Mouse (Mus musculus) liver, embryonic 12.5 days (tissue): ENCODE data around the gene Ccsap. TPM values are rescaled to one million over a fixed set of nuclear protein-coding genes. Genes with fewer than 3 reads are reported as not detected.

Source experiments
- ATAC-seq: fragments of 200-750 bp; cut with Nextera tagmentation; 2 replicates; pipeline ENCODE4 v1.8.0; 2017; ENCODE audit warnings: moderate number of reproducible peaks, mild to moderate bottlenecking, moderate library complexity
- H3K27ac ChIP-seq: fragments of 300-500 bp; sonication (generic); 2 replicates; pipeline ENCODE4 v1.5.1; 2016; ENCODE audit warnings: mild to moderate bottlenecking
- H3K27me3 ChIP-seq: fragments of 300-500 bp; sonication (generic); replicated peaks from 2 replicates; pipeline ENCODE4 v1.6.1; 2016; ENCODE audit warnings: mild to moderate bottlenecking, moderate library complexity
- H3K36me3 ChIP-seq: fragments of 300-500 bp; sonication (generic); 2 replicates; pipeline ENCODE4 v1.6.1; 2016; ENCODE audit warnings: mild to moderate bottlenecking, moderate library complexity
- H3K4me1 ChIP-seq: fragments of 300-500 bp; sonication (generic); 2 replicates; pipeline ENCODE4 v1.6.1; 2016
- H3K4me2 ChIP-seq: fragments of 300-500 bp; sonication (generic); 2 replicates; pipeline ENCODE4 v1.6.1; 2016; ENCODE audit warnings: mild to moderate bottlenecking, moderate library complexity
- H3K4me3 ChIP-seq: fragments of 300-500 bp; sonication (generic); 2 replicates; pipeline ENCODE4 v1.5.1; 2016; ENCODE audit warnings: mild to moderate bottlenecking, moderate library complexity
- H3K9ac ChIP-seq: fragments of 300-500 bp; sonication (generic); 2 replicates; pipeline ENCODE4 v1.6.1; 2016; ENCODE audit warnings: mild to moderate bottlenecking, moderate library complexity
- H3K9me3 ChIP-seq: fragments of 300-500 bp; sonication (generic); replicated peaks from 2 replicates; pipeline ENCODE4 v1.6.1; 2016; ENCODE audit warnings: mild to moderate bottlenecking, moderate library complexity
- WGBS: fragments of 180-500 bp; shearing (Covaris S2); methylation state at CpG from one replicate; pipeline ENCODE4 v1.1.7; 2016; ENCODE audit not compliant: insufficient replicate concordance; 5-methylcytosine and 5-hydroxymethylcytosine counted together
- polyA plus RNA-seq: library from polyadenylated mRNA; unstranded; fragments of >200 nt; fragmentation: Nextera tagmentation; extraction: Ambion mirVana; gene quantifications from 2 replicates; pipeline ENCODE4 v1.2.1, GENCODE M21; 2016

The Ccsap gene
- polyA plus RNA-seq, 1 experiment from 2014 or later, result 5.8 TPM

DNA sequence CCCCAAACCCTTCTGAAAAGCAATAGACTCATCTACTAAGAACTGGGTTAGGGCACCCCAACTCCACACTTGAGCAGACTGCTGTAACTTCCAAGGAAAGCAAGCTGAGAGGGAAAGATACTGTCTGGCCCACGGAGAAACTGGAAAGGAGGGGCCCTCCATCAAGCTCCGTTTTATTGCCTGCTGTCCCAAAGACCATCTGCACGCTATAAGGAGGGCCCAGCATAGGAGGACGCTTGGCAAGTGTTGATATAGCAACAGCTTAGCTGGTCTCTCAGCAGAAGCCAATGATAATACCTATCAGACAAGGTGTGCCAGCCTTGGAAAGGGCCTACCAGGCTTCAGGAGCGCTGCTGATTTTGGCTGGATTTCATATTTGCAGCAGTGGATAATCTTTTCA, 8.4 kb downstream of the Ccsap start:
- Histone ChIP-seq H3K36me3 (no peaks in the 10 kb centered on the region), H3K27me3 (no peaks in the 10 kb centered on the region), H3K4me3 (no peak overlapping the region), H3K9ac (no peak overlapping the region), H3K4me1 (peaks cover 36% of the 10 kb centered on the region; the same call in 1 of the 2 replicates), H3K27ac (no peak overlapping the region), H3K9me3 (0 out of 2 replicates have a peak, but pooled peaks cover 4% of the 10 kb centered on the region), H3K4me2 (no peak overlapping the region)
- ATAC-seq, result no peak
- 60% methylated on average over 5 of the region's 5 CpGs for WGBS

DNA sequence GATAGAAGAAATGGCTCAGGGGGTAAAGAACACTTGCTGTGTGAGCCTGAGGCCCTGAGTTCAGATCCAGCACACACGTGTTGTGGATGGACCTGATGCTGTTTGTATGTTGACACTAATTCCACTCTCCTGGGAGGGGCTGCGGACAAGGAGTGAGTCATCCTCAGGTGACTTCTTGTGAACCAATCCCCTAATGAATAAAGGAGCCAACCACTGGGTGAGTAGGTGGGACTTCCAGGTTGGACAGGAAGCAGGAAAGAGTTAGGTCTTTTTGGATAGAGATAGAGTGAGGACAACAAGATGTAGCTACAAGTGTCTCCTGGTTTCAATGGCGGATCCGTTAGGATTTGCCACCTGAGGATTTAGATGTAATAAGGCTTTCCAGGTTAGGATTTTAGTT, 10.7 kb downstream of the Ccsap start:
- Histone ChIP-seq H3K4me3 (no peak overlapping the region), H3K27me3 (no peaks in the 10 kb centered on the region), H3K4me2 (no peak overlapping the region), H3K9ac (no peak overlapping the region), H3K27ac (no peak overlapping the region), H3K4me1 (peaks cover 29% of the 10 kb centered on the region), H3K36me3 (peaks cover 9% of the 10 kb centered on the region), H3K9me3 (no peaks in the 10 kb centered on the region)
- WGBS, result 75% methylated on average over 4 of the region's 4 CpGs
- no peak for ATAC-seq

DNA sequence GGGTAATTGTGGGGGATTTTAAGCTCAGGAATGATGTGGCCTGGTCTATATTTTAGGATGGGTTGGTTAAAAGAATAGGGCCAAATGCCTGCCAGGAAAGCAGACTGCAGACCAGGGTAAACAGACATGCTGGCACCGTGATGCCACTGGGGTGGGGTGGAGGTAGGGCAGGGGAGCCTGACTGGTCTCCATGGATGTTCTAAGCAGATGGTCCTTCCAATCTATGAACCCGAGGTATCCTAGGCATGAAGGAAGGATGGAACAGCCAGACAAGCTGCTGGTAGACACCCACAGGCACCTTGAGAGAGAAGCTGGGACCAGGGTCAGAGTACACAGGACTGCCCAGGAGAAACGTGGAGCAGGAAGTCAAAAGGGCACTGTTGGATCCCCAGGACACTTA, 12.5 kb downstream of the Ccsap start:
- no peak overlapping the region for H3K9ac ChIP-seq
- peaks cover 22% of the 10 kb centered on the region for H3K36me3 ChIP-seq
- no peak for ATAC-seq

DNA sequence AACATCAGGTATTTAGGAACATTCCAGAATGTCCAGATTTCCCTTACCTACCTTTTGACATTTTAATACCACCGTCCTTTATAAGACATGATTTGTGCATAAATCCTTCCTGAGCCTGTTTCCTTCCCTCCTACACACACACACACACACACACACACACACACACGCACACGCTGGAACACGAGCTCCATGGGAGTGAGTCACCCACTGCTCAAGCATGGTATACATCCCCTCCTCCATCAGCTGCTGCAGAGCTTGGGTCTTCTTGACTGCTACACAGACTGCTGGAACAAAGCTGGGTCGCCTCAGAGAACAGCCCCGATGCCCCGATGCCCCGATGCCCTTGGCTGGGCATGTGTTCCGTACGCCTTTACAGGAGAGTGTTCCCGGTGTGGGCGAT, 13.5 kb downstream of the Ccsap start:
- no peaks in the 10 kb centered on the region for H3K27me3 ChIP-seq
- peaks cover 18% of the 10 kb centered on the region for H3K4me1 ChIP-seq
- no peak overlapping the region for H3K9ac ChIP-seq
- no peak overlapping the region for H3K27ac ChIP-seq
- no peaks in the 10 kb centered on the region for H3K9me3 ChIP-seq
- no peak overlapping the region for H3K4me2 ChIP-seq
- peaks cover 32% of the 10 kb centered on the region for H3K36me3 ChIP-seq
- ATAC-seq, result no peak
- no peak overlapping the region for H3K4me3 ChIP-seq
- WGBS, result 81% methylated on average over 12 of the region's 12 CpGs

More for the DNA sequence above, 12.5 kb downstream of the Ccsap start:
- Histone ChIP-seq H3K4me2 (no peak overlapping the region), H3K4me3 (no peak overlapping the region), H3K4me1 (peaks cover 27% of the 10 kb centered on the region), H3K27me3 (no peaks in the 10 kb centered on the region), H3K9me3 (no peaks in the 10 kb centered on the region), H3K27ac (no peak overlapping the region)
- WGBS, result 60% methylated on average over 3 of the region's 3 CpGs

DNA sequence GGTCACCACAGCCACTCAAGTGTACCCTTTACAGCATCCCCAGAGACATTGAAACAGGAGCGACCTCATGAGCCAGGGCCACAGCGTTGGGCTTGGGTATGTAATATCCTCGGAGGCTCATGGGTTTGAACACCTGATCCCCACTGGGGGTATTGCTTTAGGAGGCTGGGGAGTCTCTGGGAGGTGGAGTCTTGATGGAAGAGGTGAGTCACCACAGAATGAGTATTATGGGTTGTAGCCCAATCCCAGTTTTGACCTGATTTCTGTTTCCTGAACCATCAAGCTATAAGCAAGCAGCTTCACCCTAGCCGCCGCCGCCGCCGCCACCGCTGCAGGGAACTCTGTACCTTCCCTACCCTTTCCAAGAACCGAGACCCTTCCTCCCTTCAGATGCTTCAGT, 14.0 kb downstream of the Ccsap start:
- 86% methylated on average over 10 of the region's 10 CpGs for WGBS
- ATAC-seq, result no peak
- Histone ChIP-seq H3K9me3 (no peaks in the 10 kb centered on the region), H3K4me2 (no peak overlapping the region), H3K4me3 (no peak overlapping the region), H3K4me1 (peaks cover 18% of the 10 kb centered on the region), H3K27me3 (no peaks in the 10 kb centered on the region), H3K27ac (no peak overlapping the region), H3K9ac (no peak overlapping the region), H3K36me3 (peaks cover 38% of the 10 kb centered on the region)

DNA sequence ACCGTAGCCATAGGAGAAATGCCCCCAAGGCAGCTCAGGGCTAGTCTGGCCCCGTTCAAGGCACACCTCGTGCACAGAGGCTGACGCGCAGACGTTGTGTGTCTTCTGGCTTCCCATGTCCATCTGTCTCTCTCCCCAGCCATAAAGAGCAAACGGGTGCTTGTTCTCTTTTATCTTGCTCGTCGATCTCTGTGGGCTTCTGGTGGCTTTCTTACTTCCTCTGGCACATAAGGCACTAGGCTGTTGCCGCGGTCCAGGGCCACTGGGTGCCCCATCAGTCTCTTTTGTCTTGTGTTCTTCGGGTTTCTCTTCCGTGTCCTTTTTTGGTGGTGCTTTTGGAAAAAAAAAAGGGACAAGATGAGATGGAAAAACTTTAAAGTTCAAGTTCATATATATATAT, 14.9 kb downstream of the Ccsap start:
- Histone ChIP-seq H3K9me3 (no peaks in the 10 kb centered on the region), H3K4me1 (peaks cover 18% of the 10 kb centered on the region), H3K4me3 (no peak overlapping the region), H3K9ac (no peak overlapping the region), H3K36me3 (peaks cover 40% of the 10 kb centered on the region), H3K27me3 (no peaks in the 10 kb centered on the region), H3K4me2 (no peak overlapping the region), H3K27ac (no peak overlapping the region)
- WGBS, result 33% methylated on average over 13 of the region's 13 CpGs
- ATAC-seq, result no peak

DNA sequence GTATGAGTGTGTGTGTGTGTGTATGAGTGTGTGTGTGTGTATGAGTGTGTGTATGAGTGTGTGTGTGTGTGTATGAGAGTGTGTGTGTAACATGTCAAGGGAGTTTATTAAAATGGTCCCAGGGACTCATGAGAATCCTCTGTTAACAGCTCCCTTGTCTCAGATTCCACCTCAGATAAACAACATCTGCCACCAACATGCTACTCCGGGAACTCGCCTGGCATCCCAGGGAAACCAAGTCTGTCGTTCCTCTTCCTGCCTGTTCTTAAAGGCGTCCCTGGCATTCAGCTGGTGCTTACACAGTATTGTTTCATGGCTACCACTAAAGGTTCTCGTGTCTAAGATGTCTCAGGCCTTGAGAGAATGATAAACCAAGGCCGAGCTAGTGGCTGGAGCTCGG, 15.7 kb downstream of the Ccsap start:
- H3K4me3 ChIP-seq, result no peak overlapping the region
- no peak overlapping the region for H3K27ac ChIP-seq
- peaks cover 18% of the 10 kb centered on the region for H3K4me1 ChIP-seq
- H3K9me3 ChIP-seq, result no peaks in the 10 kb centered on the region
- WGBS, result 73% methylated on average over 7 of the region's 7 CpGs
- H3K27me3 ChIP-seq, result no peaks in the 10 kb centered on the region
- no peak overlapping the region for H3K9ac ChIP-seq
- no peak for ATAC-seq
- peaks cover 40% of the 10 kb centered on the region for H3K36me3 ChIP-seq
- H3K4me2 ChIP-seq, result no peak overlapping the region

DNA sequence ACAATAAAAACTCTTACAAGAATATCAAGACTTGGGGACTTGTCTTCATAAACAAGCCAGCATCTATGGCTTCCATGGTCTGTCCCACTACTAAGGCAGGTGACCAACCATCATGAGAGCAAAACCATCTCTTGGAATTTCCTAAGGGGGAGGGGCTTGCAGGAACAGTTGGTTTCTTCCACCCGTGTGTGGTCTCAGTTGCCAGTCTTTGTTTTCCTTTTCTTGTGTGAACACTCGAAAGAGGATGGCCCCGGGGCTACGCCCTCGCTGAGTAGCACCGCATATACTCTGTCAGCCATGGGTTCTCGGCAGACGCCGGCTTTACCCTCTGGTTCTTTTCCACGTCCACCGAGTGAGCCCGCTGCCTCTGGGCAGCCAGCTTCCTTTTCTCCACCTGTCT, 17.9 kb downstream of the Ccsap start:
- WGBS, result 87% methylated on average over 12 of the region's 12 CpGs
- no peak overlapping the region for H3K4me3 ChIP-seq
- peaks cover 49% of the 10 kb centered on the region for H3K36me3 ChIP-seq

DNA sequence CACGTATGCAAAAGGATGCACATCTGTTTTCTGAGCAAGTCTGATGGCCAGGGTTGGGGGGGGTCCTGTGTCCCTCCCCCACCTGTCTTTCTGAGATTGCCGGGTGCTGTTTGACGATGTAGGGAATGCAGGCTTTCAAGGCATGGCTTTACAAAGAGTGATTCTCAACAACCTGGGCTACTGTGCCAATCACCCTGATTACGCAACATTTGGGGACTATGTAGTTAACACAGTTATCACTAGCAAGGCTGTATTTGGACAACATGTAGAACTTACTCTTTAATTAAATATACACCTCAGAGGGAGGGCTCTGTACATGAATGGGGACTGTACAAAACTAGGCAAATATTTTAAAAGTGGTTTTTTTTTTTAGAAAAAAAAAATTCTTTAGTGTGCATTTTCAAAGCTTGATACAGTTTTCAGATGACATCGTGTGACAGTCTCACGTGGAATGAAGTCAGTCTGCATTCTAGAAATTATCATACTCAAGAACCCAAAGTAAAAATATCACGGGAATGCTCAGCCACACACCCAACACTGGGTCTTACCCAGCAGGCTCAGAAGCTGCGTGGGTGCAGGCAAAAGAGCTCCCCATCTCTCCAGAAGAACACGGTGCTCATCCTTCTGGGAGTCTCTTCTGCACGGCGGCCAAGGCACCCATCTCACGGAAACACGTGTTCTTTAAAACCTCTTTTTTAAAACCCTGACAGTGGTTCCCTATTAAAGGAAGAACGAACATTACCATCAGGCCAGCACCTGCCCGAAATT, 19.2 kb downstream of the Ccsap start:
- Histone ChIP-seq H3K4me2 (no peak overlapping the region), H3K36me3 (peaks cover 62% of the 10 kb centered on the region), H3K9ac (no peak overlapping the region), H3K4me1 (peaks cover 3% of the 10 kb centered on the region; the same call in 1 of the 2 replicates), H3K27ac (no peak overlapping the region), H3K4me3 (no peak overlapping the region), H3K9me3 (no peaks in the 10 kb centered on the region), H3K27me3 (no peaks in the 10 kb centered on the region)
- WGBS, result 82% methylated on average over 15 of the region's 15 CpGs
- no peak for ATAC-seq

More for the DNA sequence above, 17.9 kb downstream of the Ccsap start:
- Histone ChIP-seq H3K9me3 (no peaks in the 10 kb centered on the region), H3K27me3 (no peaks in the 10 kb centered on the region), H3K4me2 (no peak overlapping the region), H3K4me1 (peaks cover 8% of the 10 kb centered on the region; the same call in 1 of the 2 replicates), H3K27ac (no peak overlapping the region), H3K9ac (no peak overlapping the region)
- ATAC-seq, result no peak

DNA sequence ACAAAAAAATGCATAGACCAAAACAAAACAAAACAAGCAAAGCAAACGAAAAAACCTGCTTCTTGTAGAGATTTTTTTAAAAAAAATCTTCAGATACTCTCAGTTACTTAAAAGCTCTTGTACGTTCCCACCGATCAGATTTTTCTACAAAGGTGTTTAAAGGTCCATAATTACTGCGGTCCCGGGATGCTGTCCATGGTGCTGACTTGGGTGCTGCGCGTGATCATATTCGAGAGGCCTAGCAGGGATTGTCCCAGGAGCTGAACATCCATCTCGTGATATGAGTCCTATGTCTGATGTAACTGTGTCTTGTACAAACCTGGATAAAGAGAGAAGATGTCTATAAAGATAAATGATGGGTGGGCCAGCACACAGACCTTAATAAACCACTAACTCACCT, 21.5 kb downstream of the Ccsap start:
- Histone ChIP-seq H3K36me3 (peaks cover 69% of the 10 kb centered on the region), H3K9ac (no peak overlapping the region), H3K4me3 (no peak overlapping the region), H3K27ac (no peak overlapping the region), H3K27me3 (no peaks in the 10 kb centered on the region), H3K9me3 (no peaks in the 10 kb centered on the region), H3K4me2 (no peak overlapping the region), H3K4me1 (no peaks in the 10 kb centered on the region)
- WGBS, result 70% methylated on average over 9 of the region's 9 CpGs
- ATAC-seq, result no peak

DNA sequence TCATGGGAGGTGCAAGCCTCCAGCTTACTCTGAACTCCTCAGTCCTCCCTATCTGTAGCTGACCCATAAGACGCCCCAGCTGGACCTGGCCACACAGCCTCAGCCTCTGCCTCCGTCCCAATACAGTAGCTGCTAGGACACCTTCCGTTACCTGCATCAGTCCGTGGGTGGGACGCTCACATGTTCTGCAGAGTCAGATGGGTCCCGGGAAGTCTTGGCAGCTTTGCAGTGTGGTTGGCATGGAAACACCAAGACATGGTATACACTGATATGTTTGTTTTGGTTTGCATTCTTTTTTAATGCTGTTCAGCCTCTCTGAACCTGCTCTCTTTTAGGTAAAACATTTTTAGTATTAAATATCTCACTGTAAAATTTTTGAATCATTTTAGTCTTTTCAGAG, 23.7 kb downstream of the Ccsap start:
- H3K9me3 ChIP-seq, result no peaks in the 10 kb centered on the region
- H3K36me3 ChIP-seq, result peaks cover 72% of the 10 kb centered on the region
- 86% methylated on average over 6 of the region's 6 CpGs for WGBS
- no peaks in the 10 kb centered on the region for H3K27me3 ChIP-seq
- H3K4me2 ChIP-seq, result no peak overlapping the region
- no peak overlapping the region for H3K27ac ChIP-seq
- H3K4me1 ChIP-seq, result no peaks in the 10 kb centered on the region
- no peak overlapping the region for H3K9ac ChIP-seq
- no peak for ATAC-seq
- no peak overlapping the region for H3K4me3 ChIP-seq

DNA sequence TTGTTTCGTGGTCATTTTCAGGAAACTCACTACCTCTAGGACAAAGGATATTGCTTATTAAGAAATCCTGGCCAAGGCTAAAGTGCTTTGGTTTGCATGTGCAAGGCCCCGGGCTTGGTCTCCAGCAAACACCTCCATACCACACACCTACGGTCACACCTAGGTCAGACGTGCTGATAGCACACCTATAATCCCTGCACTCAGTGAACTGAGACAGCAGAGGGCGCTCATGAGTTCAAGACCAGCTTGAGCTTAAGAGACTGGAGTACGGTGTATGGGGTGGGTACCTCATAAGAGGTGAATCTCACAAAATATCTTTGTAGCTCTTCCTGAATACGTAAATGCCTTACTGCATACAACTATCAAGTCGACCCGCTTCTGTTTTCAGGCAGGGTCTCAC, 24.6 kb downstream of the Ccsap start:
- Histone ChIP-seq H3K9ac (no peak overlapping the region), H3K4me3 (no peak overlapping the region), H3K36me3 (peaks cover 73% of the 10 kb centered on the region), H3K4me2 (no peak overlapping the region), H3K9me3 (no peaks in the 10 kb centered on the region), H3K4me1 (no peaks in the 10 kb centered on the region), H3K27ac (no peak overlapping the region), H3K27me3 (no peaks in the 10 kb centered on the region)
- WGBS, result 58% methylated on average over 9 of the region's 9 CpGs
- peak; percentile 66; the same call in 1 of the 2 replicates for ATAC-seq

DNA sequence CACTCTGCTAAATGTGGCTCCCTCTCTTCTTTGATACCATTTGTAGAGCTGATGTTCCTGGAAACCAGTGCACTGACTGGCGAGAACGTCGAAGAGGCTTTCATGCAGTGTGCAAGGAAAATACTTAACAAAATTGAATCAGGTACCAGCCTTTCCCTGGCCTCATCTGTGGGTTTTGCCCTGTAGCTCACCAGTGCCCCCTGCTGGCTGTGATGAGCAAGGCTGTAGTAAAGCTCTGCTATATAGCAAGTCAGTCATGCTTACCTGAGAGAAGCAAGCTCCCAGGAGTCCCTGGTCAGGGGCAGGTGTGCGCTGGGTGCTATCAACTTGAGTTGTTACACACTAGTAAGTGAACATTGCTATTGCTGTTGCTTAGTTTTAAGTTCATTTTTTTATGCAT, 27.3 kb downstream of the Ccsap start:
- Histone ChIP-seq H3K9ac (no peak overlapping the region), H3K27me3 (no peaks in the 10 kb centered on the region), H3K36me3 (peaks cover 98% of the 10 kb centered on the region), H3K4me3 (no peak overlapping the region), H3K27ac (no peak overlapping the region), H3K9me3 (no peaks in the 10 kb centered on the region), H3K4me1 (no peaks in the 10 kb centered on the region), H3K4me2 (no peak overlapping the region)
- WGBS, result 86% methylated on average over 4 of the region's 4 CpGs
- ATAC-seq, result no peak
